Mouse (Mus musculus): ENCODE data around the gene Gm10334. TPM values are rescaled to one million over a fixed set of nuclear protein-coding genes. Genes with fewer than 3 reads are reported as not detected.
"Not testable (repeated sequence)": the region's sequence is repeated elsewhere in the genome, so short reads cannot be mapped to it uniquely, and the experiment has no call there.

Gm10334 gene
- not detected for total RNA-seq (2022)

DNA sequence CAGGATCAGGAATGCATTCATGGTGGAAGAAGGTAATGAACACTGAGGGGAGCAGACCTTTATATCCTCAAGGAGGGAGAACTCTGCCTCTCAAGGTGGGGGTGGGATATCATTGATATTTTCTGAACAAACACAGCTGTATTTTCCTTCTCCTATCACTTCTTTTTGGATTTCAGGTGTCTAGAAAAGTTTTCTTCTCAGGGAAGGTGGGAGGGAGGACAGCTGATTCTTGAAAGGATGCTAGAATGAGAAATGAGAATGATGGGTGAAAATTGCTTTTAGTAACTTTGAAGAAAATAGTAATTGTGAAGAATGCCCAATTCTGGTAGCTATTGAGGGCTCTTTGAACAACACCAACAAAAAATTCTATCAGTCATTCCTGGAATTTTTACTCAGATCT is at the start of gene Gm10334:
TSS of gene Gm10334 (minus strand) at position 101 of the 400 bp plus-strand sequence.
- DNase-seq, result not testable (repeated sequence)

- DNase-seq, result not testable (repeated sequence)
These were observed 12.7 kb upstream of the Gm10334 start, which contains the start of gene Prss1 for GRCm38 (mm10) chr6:41458632-41459031. Gene Prss1, plus strand, starts transcription at chr6:41458932.

DNA sequence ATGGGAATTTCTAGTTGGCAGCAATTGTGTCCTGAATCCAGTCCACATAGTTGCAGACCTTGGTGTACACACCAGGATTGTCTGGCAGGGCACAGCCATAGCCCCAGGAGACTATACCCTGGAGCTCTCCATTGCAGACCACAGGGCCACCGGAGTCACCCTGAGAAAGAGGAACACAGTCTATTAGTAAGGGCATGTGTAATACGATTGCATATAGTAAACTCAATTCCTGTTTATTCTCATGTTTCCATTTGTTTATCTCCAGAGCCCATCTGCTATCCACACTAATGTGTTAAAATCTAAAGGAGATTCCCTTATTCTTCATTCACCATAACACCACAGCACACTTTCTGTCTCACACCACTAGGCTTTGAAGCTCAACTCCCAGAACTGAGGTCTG is 3.7 kb downstream of the Gm10334 start:
- not testable (repeated sequence) for DNase-seq

Other genes with a start within 250 kb of the Gm10334 start
- gene Try4, start 143.9 kb downstream of the Gm10334 start, total RNA-seq (2022), result not detected
- not detected for gene Try5, start 129.3 kb downstream of the Gm10334 start, total RNA-seq (2022)
- not detected for gene Try10, start 92.0 kb downstream of the Gm10334 start, total RNA-seq (2022)
- gene Prss3, start 68.5 kb downstream of the Gm10334 start, total RNA-seq (2022), result not detected
- gene Gm5771, start 53.8 kb downstream of the Gm10334 start, total RNA-seq (2022), result not detected
- gene Prss1, start 12.8 kb upstream of the Gm10334 start, total RNA-seq (2022), result not detected
- gene Prss2, start 75.6 kb upstream of the Gm10334 start, total RNA-seq (2022), result not detected
- 10 to 100 TPM in 2 of 4 experiments, 1 to 10 TPM in 2; 7.0 to 13.7 (median 11.0) TPM for gene Ephb6, start 159.3 kb upstream of the Gm10334 start, total RNA-seq (2022)
- under 1 TPM in 1 of 4 experiments, not detected in 3; 0.11 TPM for gene Trpv6, start 190.3 kb upstream of the Gm10334 start, total RNA-seq (2022)
- not detected for gene Trpv5, start 234.6 kb upstream of the Gm10334 start, total RNA-seq (2022)
- gene Llcfc1, start 238.3 kb upstream of the Gm10334 start, total RNA-seq (2022), result not detected